Mouse (Mus musculus) erythroid progenitor cell, adult 5-6 weeks (primary cell): ENCODE results near the gene Pde4d. TPM values are rescaled to one million over a fixed set of nuclear protein-coding genes. Genes with fewer than 3 reads are reported as not detected.

Experiments used
- ATAC-seq: replicated peaks from 2 replicates; pipeline ENCODE4 v1.8.0; 2016; ENCODE audit warnings: moderate number of reproducible peaks, mild to moderate bottlenecking, moderate TSS enrichment, inconsistent platforms; ENCODE audit not compliant: poor library complexity, low FRiP score, severe bottlenecking
- total RNA-seq, 2 experiments: library from RNA; stranded (forward) in 1 of 2; stranded (reverse) in 1 of 2; fragments of 150-400 nt in 1 of 2; fragments of 186-747, 209-891 nt in 1 of 2; gene quantifications; 2 replicates each; pipeline versions ENCODE4 v1.2.3 to v1.2.4; 2015 to 2017; ENCODE audit warnings: low replicate concordance in 2 of 2

Pde4d gene
- total RNA-seq, 2 experiments from 2014 or later: 61.3 to 82.2 TPM

DNA sequence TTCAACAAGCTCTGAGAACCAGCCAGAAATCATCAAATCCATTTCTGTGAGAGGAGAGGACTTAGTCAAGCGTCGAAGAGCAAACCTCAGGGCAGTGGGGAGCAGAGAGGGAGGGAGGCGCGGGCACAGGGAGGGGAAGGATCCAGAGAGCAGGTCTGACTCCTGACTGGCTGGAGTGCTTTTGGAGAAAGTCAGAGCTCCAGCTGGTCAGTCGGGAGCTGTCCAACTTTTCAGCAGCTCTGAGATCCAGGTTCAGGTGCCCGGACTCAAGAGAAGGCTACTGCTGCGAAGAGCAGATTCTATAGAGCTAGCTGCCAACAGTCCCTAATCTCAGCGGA lies 666.2 kb downstream of the Pde4d start:
- ATAC-seq: no peak

DNA sequence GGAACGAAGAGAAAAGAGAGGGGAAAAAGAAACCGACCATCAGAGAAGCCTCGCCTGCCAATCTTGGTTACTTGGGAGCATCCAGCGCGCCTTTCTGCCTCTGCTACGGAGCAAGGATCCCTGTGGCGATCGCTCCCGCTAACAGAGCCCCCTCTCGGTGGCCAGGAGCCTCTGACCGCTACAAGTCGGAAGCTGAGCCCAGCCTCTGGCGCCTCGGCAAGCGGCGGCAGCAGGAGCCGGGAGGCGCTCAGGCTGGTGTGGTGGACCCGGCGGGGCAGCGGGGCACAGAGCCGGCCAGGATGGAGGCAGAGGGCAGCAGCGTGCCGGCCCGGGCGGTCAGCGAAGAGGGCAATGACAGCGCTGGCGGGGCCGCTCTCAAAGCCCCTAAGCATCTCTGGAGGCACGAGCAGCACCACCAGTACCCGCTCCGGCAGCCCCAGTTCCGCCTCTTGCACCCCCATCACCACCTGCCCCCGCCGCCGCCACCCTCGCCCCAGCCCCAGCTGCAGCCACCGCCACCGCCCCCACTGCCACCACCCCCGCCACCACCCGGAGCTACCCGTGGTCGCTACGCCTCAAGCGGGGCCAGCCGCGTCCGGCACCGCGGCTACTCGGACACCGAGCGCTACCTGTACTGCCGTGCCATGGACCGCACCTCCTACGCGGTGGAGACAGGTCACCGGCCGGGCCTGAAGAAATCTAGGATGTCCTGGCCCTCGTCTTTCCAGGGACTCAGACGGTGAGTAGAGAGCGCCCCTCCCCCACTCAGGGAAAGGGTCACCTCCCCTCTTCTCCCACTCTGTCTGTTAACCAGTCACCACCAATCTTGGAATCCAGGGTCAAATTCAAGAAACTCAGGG lies 666.8 kb downstream of the Pde4d start:
- ATAC-seq: no peak

DNA sequence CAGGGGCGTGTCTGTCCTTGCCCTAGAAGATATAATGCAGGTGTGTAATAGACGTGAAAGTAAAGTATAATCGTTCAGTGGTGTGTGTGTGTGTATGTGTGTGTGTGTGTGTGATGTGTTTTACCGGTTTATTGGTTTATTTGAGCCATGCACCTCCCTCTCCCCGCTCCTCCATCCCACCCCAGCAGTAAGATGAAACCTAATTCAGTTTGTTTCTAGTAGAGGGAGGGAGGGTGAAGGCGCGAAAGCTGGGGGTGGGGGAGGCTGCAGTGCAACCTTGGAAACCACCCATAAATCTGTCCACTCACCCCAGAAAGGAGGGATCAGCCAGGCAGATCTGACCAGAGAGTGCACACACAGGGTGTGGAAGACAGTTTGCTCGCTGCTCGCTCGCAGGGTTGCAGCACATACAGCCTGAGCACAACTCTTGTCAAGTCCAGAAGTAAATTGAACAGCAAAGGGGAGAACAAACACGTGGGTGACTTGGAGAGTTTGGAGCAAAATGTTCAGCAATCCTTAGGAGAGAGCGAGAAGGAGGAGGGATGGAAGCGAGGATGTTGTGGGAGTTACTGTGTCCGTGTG lies 667.6 kb downstream of the Pde4d start:
- ATAC-seq: no peak

DNA sequence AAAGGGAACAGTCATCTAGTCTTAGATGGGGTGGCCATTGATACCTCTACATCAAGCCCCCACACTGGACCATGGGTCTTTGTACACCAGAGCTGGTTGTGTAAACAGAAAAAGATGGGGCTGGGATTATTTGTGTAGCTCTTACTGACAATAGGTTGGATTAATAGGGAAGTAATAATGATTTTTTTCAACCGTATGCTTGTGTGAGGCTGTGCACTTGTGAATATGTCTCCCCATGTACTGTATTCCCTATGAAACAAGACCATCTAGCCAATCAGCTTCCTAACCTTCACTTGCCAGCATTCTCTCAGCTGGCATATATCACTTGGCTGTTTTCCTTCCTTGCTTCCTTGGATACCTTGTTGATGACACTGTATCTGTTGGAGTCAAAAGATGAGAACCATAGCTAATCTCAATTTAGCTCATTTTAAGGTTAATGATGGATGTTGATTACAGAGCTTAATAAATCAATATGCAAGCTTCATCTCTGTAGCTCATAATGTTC lies 668.6 kb downstream of the Pde4d start:
- ATAC-seq: no peak

DNA sequence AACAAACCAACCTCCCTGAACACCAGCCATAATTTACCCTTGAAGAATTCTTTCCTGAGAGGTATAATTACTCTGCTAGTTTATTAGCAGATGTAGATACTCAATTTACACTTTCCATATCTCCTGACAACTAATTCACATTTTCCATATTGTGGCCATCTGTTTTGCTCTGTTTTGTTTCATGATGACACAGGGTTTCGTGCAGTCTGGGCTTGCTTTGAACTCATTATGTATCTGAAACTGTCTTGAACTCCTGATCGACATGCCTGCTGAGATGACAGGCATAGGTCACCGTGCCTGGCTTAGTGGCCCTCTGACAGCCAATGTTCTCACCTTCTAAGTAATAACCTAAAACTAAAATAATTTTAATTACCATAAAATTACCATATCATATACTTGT lies 672.1 kb downstream of the Pde4d start:
- ATAC-seq: no peak

DNA sequence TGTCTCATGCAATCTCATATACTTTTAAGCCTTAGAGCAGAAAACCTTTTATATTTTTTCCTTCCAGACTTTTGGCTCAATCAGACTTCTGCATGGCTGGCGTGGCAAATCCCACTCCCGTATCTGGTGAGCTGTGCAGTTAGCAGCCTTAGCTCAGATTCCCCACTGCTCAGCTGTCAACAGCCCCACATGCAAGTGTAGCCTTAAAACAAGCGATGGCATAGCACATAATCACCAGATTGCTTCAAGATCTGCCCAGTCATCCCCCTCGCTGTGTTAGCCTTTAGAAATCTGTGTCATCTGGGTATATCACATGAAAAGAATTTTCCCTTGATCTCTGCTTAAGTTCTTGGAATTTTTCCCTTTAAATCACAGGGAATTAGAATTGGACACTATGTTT lies 686.7 kb downstream of the Pde4d start:
- no peak for ATAC-seq

DNA sequence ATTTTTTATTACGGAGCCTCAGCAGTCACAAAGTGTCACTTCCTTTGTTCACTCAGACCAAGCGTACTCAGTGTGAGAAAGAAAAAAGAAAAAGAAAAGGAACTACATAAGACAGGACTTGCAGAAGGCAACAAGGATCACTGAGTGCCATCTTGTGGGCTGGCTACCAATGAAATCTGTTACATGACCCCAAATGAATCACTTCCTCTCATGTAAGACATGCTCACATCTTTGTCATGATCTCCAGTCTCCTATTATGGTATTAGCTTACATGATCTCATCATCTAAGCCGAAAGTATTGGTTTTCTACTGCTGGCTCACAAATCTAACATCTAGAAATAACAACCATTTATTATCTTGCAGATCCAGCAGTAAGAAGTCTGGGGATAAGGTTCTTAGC lies 709.0 kb downstream of the Pde4d start:
- no peak for ATAC-seq

DNA sequence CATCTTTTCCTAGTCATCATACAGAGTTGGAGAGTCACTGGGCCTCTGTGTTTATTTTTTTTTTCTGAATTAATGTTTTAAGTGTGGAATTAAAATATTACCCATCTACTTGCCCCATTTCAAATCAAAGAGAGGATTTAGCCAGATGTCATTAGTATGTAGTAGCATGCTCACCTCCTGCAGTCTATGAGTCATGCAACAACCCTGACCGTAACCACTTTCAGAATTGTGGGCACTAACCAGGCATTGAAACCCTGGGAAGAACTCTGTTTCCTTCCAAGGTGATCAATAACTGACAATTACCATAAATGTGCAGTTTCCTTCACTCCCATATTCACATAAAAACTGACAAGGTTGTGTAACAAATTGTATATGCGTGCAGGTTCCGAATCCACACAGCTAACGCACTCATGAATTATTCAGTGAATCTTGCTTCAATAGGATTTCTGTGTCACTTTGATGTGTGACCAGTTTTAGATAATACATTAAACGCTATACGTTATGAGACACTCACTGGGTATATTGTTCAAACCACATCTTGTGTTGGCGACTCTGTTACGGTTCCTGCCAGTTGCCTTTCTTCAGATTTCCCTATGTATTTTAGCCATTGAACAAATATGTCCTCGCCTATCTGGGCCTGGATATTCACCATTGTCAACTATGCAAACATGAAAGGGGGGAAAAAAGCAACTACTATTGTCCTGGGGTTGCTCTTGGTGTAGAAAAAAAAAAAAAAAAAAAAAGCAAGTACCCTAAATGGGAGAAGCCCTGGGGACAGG lies 719.0 kb downstream of the Pde4d start:
- ATAC-seq: no peak

DNA sequence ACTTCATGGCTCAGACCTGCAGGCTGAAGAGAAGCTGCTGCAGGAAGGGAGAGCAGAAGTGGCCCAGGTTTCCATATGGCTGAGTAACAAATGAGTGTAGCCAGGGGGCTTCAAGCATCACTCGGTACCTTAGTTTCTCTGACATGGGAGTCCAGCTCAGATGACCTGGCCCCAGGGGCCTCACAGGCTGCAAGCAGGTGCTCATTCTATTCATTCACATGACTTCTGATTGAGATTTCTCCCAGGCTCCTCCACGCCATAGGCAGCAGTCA lies 719.5 kb downstream of the Pde4d start:
- ATAC-seq: no peak

DNA sequence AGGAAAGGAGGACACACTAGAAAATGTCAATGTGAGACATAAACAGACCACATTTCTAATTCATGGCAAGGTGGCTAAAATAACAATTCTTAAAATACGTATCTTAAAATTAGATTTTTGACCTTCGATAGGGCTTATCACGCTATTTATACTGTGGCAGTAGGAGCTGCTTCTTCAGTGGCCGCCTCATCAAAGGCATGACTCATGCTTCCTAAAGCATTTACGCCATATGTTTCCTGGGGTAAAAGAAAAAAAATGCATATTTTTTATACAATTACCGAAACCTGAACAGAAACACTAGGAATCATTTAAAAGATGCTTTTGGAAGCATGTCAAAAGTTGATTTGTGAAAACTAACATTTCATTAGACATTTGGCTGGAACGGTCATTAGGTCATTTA lies 721.9 kb downstream of the Pde4d start:
- no peak for ATAC-seq

DNA sequence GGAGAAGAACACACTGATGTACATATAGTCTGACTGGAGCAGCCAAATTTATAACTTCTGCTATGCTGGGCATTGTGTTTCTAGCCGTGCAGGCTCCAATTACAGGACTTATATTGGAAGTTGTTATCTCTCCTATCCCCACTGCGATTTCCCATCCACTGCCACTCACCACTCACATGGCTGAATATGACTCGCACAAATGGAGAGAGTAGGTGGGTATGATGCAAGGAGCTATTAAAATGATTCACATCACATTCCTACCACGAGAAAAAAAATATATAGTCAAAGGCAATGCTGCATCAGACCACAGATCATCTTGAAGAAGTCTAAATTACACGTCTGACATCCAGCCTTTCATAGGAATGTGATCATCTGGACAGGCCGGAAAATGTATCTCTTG lies 725.5 kb downstream of the Pde4d start:
- no peak for ATAC-seq

DNA sequence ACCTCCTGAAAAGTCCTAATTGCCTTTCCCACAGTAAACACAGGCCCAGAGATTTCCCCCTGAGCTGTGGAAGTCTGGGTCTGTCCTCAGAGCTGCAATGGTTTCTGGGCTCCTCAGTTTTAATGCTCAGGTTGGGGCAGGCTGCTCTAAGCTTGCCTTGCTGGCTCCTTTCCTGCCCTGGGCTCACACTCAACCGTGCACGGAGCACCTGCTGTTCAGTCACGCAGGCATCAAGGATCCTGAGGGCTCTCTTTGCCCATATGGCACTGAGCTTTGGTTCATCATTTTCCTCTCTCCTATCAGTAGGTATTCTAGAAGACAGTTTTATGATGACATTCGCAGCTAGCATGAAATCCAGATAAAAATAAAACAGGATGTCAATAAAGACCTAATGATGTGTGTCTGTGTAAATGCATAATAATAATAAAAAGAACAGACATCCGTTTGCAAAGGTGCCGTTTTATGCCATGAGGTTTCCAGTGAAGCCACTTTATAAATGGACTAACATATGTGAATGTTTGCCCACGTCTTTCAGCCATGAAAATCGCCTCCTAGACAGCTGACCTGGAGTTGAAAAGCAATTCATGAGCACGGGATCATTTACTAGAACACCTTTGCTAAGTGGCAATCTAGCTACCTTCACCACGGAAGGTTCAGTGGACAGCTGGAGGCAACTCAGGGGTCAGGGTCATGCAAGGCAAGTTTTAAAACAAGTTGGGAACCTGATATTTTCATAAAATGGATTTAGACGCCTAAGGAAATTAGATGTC lies 726.3 kb downstream of the Pde4d start:
- ATAC-seq: no peak

DNA sequence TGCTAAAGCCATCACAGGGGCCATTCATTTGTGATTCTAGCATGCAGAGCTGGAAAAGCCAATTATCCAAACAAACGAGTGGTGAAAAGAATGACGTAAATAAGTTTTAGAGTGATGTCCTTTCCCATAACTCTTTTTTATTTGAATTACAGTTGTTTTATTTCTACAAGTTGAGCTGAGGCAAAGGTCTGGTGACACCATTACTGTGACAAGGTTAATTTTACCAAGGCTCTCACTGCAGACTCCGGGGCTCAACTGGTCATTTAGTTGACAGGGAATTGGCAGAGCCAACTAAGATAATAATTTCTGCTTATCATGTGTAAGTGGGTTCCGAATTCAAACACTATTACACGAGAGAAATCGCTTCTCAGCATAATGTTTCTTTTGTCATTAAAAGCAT lies 731.6 kb downstream of the Pde4d start:
- ATAC-seq: no peak

DNA sequence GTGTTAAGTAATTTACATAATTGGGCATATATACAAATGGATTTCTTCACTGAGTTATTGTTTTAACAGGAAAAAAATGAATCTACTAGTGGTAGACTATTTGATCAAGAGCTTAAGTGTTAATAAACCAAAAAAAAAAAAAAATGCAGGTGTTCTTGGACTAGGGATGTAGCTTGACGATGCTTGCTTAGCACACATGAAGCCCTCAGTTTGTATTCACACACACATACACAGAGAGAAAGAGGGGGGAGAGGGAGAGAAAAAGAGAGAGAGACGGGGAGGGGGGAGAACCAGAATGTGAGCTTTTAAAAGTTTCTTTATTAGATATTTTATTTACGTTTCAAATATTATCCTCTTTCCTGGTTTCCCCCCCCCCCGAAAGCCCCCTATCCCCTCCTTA lies 740.9 kb downstream of the Pde4d start:
- ATAC-seq: no peak

DNA sequence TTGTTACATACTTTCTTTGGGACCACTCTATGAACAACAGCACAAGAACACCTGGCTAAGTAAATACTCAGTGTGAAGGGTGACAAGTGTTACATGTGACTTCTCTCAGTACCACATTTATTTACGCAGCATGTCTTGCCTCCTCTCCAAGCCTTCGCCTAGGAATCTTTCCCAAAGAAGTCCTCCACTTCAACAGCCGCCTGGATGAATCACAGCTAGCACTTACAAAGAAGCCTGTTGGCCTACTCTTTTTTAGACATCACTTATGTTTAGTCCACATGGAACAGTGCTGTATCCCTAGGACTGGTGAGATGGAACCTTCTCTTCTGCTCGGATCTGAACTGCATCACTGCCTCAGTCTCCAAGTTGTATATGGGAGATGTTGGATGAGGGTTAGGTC lies 741.4 kb downstream of the Pde4d start:
- ATAC-seq: no peak

DNA sequence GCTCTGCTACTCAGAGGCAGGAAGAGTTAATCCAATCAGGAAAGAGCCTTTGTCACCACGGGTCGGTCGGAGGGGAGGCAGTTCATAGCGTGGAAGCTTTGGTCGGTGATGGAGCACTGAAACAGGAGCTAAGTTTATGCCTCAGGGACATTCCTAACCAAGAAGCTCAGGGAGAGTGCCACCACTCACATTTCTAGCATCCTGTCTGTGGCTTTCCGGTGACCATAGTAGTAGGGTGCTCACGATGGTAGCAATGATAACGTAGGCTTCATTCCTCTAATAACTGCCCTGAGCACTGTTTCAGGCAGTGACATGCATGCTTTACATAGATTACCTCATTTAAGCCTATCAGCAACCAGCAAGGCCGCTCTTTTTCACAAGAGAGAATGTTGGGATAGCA lies 755.8 kb downstream of the Pde4d start:
- no peak for ATAC-seq

DNA sequence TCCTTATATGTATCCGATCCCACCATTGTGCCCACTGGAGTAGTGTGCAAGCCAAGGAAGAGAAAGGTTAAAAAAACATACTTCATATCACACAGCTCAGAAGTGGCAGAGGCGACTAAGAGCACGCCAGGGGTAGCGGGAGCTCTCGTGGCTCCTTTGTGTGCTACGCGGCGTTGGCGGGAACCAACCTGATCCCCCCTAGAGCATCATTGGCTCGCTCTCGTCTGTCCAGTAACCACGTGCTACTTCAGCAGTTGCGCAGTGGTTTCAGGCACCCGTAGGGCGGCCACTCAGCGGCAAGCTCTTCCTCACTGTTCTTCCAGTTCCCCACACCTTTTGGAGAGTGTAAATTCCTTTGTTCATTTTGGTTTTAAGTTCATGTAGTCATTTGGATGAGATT lies 758.9 kb downstream of the Pde4d start:
- no peak for ATAC-seq

DNA sequence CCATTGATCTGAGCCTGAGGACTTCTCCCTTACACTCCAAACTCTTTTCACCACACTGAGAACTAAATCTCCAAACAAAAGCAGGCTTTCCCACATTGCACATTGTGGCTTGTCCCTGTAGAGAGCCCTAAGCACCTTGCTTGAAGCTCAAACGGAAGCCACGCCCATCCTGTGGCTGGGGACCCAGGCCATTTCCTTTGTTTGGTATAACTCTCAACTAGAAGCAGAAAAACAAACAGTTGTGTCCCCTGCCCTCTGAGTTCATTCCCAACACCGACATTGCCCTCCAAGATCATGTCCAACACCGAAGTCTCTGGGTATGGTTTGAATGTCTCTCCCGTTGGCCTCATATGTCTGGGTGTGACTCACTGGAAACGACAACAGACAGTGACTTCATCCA lies 759.7 kb downstream of the Pde4d start:
- ATAC-seq: no peak

DNA sequence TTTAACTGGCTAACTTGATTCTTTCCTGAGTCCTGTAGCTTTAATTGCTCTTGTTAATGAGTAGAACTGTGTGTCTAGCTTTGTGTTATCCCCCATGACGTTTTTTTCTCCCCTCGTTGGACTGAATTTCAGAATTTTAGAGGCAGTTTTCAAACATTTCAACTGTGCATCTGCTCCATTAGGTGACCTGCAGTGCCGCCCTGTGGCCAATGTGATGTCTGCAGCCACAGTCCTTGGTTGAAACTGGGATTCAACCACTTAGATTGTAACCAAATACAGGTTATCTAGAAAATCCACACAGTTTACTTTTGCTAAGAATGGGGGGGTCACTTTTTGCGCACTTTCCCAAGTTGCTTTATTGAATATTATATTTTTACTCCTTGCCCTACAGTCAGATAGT lies 760.7 kb downstream of the Pde4d start:
- no peak for ATAC-seq

DNA sequence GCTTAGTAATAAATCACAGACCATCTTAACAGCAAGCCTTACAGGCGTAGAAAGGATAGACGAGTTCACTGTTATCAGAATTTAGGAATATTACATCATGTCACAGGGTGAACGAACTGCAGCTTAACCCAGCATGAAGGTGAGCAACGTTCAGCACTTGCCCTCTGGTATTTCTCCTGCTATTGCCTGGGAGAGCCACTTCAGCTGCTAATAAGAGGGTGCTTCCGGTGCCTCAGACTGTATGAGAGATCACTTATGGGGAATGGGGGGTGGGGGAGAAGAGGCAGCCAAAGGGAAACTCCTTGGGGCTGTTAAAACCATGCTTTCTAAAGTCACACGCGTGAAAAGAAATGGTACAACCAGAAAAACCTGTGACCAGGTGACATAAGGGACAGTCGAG lies 761.7 kb downstream of the Pde4d start:
- no peak for ATAC-seq
